In genomic region chr10:14474541-14475305, GRCm38 (mm10) we compare ENCODE assay signal across 13 mouse cellular contexts.
DNase-seq lines count a peak whose midpoint lies in the region; ATAC-seq lines count a peak whose summit lies in the region.
"Had no signal": no experiment of that assay in that cellular context is flagged by ENCODE, and none has a peak within 500 bp of the region (broad histone marks: within the 10 kb centered on the region; RNA-seq: fewer than 3 reads in every experiment).

No protein-coding gene starts in this region.

- 43% methylated on average over 8 of the region's 8 CpGs for WGBS in heart, embryonic 15.5 days
- 32% methylated on average over 8 of the region's 8 CpGs for WGBS in lung, embryonic 15.5 days

- H3K9me3 ChIP-seq in heart, embryonic 15.5 days (replicated peaks) = no peaks in the 10 kb centered on the region
- H3K9me3 ChIP-seq in lung, embryonic 15.5 days = no peaks in the 10 kb centered on the region
- H3K9me3 ChIP-seq: neural tube, embryonic 13.5 days had no signal

- H3K27me3 ChIP-seq in heart, embryonic 15.5 days = no peaks in the 10 kb centered on the region
- H3K27me3 ChIP-seq in lung, embryonic 15.5 days = no peaks in the 10 kb centered on the region
- H3K27me3 ChIP-seq: neural tube, embryonic 13.5 days had no signal

- H3K27ac ChIP-seq in heart, embryonic 15.5 days = peak overlapping the region; percentile 20; the same call in 1 of the 2 replicates
- H3K27ac ChIP-seq in lung, embryonic 15.5 days = peak overlapping the region; percentile 49
- H3K27ac ChIP-seq: neural tube, embryonic 13.5 days had no signal

- no peak overlapping the region for H3K4me2 ChIP-seq in heart, embryonic 15.5 days
- H3K4me2 ChIP-seq in lung, embryonic 15.5 days = no peak overlapping the region
- H3K4me2 ChIP-seq: neural tube, embryonic 13.5 days had no signal

- no peaks in the 10 kb centered on the region for H3K36me3 ChIP-seq in heart, embryonic 15.5 days
- H3K36me3 ChIP-seq in lung, embryonic 15.5 days = no peaks in the 10 kb centered on the region
- H3K36me3 ChIP-seq: neural tube, embryonic 13.5 days had no signal

- no peak overlapping the region for H3K4me3 ChIP-seq in heart, embryonic 15.5 days
- H3K4me3 ChIP-seq in lung, embryonic 15.5 days = no peak overlapping the region
- H3K4me3 ChIP-seq: neural tube, embryonic 13.5 days had no signal

- intact Hi-C loops in heart, postnatal 36 days (cut with DNase I) = no loop called here

- H3K4me1 ChIP-seq in heart, embryonic 15.5 days (replicated peaks) = no peaks in the 10 kb centered on the region; the same call in 1 of the 2 replicates
- peaks cover 20% of the 10 kb centered on the region; the same call in 1 of the 2 replicates for H3K4me1 ChIP-seq in lung, embryonic 15.5 days
- H3K4me1 ChIP-seq: neural tube, embryonic 13.5 days had no signal

- H3K9ac ChIP-seq in heart, embryonic 15.5 days = no peak overlapping the region
- H3K9ac ChIP-seq in lung, embryonic 15.5 days = no peak overlapping the region
- H3K9ac ChIP-seq: neural tube, embryonic 13.5 days had no signal

- no peak for DNase-seq in heart, postnatal 36 days
- DNase-seq in adrenal gland, adult 8-10 months = no peak
- no peak for DNase-seq in layer of hippocampus, adult 11-12 months (ENCODE audit: low spot score)
- no peak for DNase-seq in gastrocnemius, postnatal 25 days
- DNase-seq: cerebellum, adult 11-12 months; midbrain, embryonic 14.5 days; spleen, adult 18-20 months had no signal

- no peak for ATAC-seq in heart, embryonic 15.5 days (replicated peaks; ENCODE audit: insufficient number of reproducible peaks, insufficient read depth, low FRiP score, low read depth)
- ATAC-seq in common myeloid progenitor, adult 5-6 weeks (replicated peaks; ENCODE audit: low read depth, poor library complexity, severe bottlenecking) = peak; percentile 93
- peak; percentile 90 for ATAC-seq in lung, embryonic 15.5 days (ENCODE audit: borderline replicate concordance, extremely low read depth, low FRiP score, low TSS enrichment)
- peak; percentile 95 for ATAC-seq in megakaryocyte progenitor cell, adult 5-6 weeks (replicated peaks; ENCODE audit: poor library complexity)
- ATAC-seq: hindbrain, embryonic 16.5 days had no signal
